Mouse (Mus musculus): ENCODE results near the gene Dohh.

Gene Dohh

GRCm38 (mm10) chr10:81404082-81404481 is 19.9 kb downstream of the Dohh start:
- DNase-seq (ENCODE audit: low spot score in 2 of 2), result no peak

- DNase-seq (ENCODE audit: low spot score in 2 of 2), result no peak
These were observed 20.5 kb downstream of the Dohh start for GRCm38 (mm10) chr10:81404720-81405119.

GRCm38 (mm10) chr10:81405588-81406201 is 21.5 kb downstream of the Dohh start:
- no peak for DNase-seq (ENCODE audit: low spot score in 2 of 2)

GRCm38 (mm10) chr10:81406504-81407440 is 22.5 kb downstream of the Dohh start:
- no peak for DNase-seq (ENCODE audit: low spot score in 2 of 2)

GRCm38 (mm10) chr10:81407539-81408423 is 23.6 kb downstream of the Dohh start:
- DNase-seq (ENCODE audit: low spot score in 2 of 2), result peak in 1 of 2 experiments; percentile 64

GRCm38 (mm10) chr10:81408424-81408729 is 24.1 kb downstream of the Dohh start:
- no peak for DNase-seq (ENCODE audit: low spot score in 2 of 2)

- peak; percentile 68 to 78 for DNase-seq (ENCODE audit: low spot score in 2 of 2)
These were observed 24.7 kb downstream of the Dohh start for GRCm38 (mm10) chr10:81408871-81409291.

- DNase-seq (ENCODE audit: low spot score in 2 of 2), result no peak
These were observed 25.1 kb downstream of the Dohh start for GRCm38 (mm10) chr10:81409330-81409729.

- no peak for DNase-seq (ENCODE audit: low spot score in 2 of 2)
These were observed 26.1 kb downstream of the Dohh start for GRCm38 (mm10) chr10:81410350-81410749.

GRCm38 (mm10) chr10:81410981-81411380 is 26.8 kb downstream of the Dohh start:
- DNase-seq (ENCODE audit: low spot score in 2 of 2), result no peak

GRCm38 (mm10) chr10:81411471-81412400 is 27.5 kb downstream of the Dohh start:
- peak; percentile 80 to 82 for DNase-seq (ENCODE audit: low spot score in 2 of 2)

- DNase-seq (ENCODE audit: low spot score in 2 of 2), result no peak
These were observed 28.5 kb downstream of the Dohh start for GRCm38 (mm10) chr10:81412586-81413309.

GRCm38 (mm10) chr10:81413310-81414261 is 29.4 kb downstream of the Dohh start:
- peak; percentile 83 to 89 for DNase-seq (ENCODE audit: low spot score in 2 of 2)

GRCm38 (mm10) chr10:81414682-81415081 is 30.5 kb downstream of the Dohh start:
- no peak for DNase-seq (ENCODE audit: low spot score in 2 of 2)

- DNase-seq (ENCODE audit: low spot score in 2 of 2), result no peak
These were observed 30.9 kb downstream of the Dohh start for GRCm38 (mm10) chr10:81415146-81415545.

GRCm38 (mm10) chr10:81415549-81416310 is 31.5 kb downstream of the Dohh start:
- no peak for DNase-seq (ENCODE audit: low spot score in 2 of 2)

GRCm38 (mm10) chr10:81416581-81417226 is 32.5 kb downstream of the Dohh start:
- DNase-seq (ENCODE audit: low spot score in 2 of 2), result peak; percentile 81

Measured in urinary bladder, postnatal 4 days (tissue).